Mouse (Mus musculus): Measurements from ENCODE around the gene Fbxl12.
"Not testable (repeated sequence)": the region's sequence is repeated elsewhere in the genome, so short reads cannot be mapped to it uniquely, and the experiment has no call there.

The Fbxl12 gene

GRCm38 (mm10) chr9:20644360-20645081, at the start of gene Fbxl12:
Fbxl12 (minus strand) TSS chr9:20644767.
- DNase-seq, result peak; percentile 63

DNA sequence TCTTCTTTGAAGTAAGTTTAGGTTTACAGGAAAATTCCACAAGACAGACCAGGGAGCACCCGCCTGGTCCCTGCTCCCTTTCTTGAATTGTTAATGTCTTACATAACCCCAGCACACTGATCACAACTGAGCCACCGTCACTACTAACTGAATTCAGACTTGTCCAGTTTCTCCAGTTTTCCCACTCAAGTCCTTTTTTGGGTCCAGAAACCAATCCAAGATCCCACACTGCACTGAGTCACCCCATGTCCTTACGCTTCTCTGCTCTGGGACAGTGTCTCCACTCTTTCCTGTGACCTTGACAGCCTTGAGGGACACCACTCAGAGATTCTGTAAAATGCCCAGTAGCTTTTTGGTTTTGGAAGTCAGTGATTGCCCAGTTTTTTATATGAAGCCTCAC, 48.3 kb upstream of the Fbxl12 start:
- DNase-seq, result no peak

- not testable (repeated sequence) for DNase-seq
Measured at GRCm38 (mm10) chr9:20690449-20690848, 45.9 kb upstream of the Fbxl12 start.

- no peak for DNase-seq
Measured at GRCm38 (mm10) chr9:20689913-20690312, 45.3 kb upstream of the Fbxl12 start.

DNA sequence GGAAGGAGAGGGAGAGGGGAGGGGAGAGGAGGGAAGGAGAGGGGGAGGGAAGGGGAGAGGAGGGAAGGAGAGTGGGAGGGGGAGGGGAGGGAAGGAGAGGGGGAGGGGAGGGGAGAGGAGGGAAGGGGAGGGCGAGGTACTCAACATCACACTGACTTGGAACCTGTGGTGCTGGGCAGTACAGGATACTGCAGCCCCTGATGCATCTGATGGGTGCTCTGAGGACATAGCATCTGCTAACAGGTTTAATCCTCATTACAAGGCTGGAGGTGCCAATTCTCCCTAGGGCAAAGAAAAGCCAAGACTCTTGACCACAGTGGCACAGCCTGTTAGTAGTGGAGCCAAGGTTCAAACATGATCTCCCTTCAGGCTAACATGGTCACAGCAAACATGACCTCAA, 44.8 kb upstream of the Fbxl12 start:
- no peak for DNase-seq

- DNase-seq, result no peak
Measured at GRCm38 (mm10) chr9:20685081-20685861, 40.7 kb upstream of the Fbxl12 start.

DNA sequence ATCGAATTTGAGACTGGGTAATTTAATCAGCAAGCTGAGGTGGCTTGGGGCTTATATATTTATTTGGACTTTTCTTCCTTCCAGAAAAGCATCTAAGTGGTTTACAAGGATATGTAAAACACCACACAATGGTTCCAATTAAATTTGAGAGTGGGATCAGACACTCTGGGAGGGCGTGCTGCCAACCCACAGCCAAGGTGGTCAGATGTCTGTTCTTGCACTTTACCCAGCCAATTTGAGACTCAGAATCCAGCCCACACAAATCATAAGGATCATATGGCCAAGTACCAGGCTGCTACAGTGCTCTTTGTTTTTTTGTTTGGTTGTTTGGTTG, 37.8 kb upstream of the Fbxl12 start:
- no peak for DNase-seq

DNA sequence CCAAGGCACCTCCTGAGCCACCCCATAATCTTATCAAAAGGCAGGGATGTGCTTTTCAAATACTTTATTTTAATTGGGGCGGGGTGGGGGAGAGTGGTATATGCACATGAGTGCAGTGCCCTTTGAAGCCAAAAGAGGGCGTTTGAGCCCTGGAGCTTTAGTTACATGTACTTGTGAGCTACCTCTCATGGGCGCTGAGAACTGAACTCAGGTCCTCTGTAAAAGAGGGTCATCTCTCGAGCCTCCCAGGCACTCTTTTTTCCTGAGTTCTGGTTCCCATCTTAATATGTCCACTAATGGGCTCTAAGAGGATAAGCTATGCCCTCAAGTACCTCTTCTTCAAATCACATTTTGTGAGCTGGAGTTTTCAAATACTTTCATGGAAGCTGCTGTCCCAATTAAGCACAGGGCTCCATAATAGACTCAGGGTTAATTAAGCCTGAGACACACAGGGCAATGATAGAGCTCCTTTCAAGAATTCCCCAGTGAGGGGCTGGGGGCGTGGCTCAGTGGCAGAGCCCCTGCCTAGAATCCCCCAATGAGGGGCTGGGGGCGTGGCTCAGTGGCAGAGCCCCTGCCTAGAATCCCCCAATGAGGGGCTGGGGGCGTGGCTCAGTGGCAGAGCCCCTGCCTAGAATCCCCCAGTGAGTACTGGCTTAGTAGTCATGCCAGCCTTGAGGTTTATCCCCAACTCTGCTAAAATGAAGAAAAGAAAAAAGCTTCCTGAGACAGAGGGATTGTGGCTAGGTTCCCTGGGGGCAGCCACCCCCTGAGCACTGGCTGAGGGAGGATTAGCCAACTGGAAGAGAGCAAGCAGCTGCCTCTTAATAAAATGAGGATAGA, 37.2 kb upstream of the Fbxl12 start:
- DNase-seq, result no peak

GRCm38 (mm10) chr9:20680378-20680958, 35.9 kb upstream of the Fbxl12 start:
- DNase-seq, result no peak

- DNase-seq, result no peak
Measured at GRCm38 (mm10) chr9:20677892-20678291, 33.3 kb upstream of the Fbxl12 start.

DNA sequence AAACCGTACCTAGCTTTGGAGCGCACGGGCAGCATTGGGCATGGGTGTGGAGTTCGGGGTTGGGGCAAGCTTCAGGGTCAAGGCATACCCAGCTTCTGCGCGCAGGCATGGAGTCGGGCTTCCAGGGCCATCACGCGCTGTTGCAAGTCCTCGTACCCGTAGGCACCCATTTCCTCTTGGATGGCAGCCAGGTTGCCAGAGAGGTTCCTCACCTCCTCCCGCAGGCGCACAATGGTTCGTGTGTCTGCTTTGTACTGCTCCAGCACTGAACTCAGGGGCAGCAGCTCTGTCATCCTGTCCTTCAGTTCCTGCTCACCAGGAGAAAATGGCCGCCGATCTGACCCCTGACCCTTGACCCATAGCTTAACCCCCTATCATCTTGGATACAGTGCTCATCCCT, 27.5 kb upstream of the Fbxl12 start:
- no peak for DNase-seq

GRCm38 (mm10) chr9:20668065-20668464, 23.5 kb upstream of the Fbxl12 start:
- no peak for DNase-seq

DNA sequence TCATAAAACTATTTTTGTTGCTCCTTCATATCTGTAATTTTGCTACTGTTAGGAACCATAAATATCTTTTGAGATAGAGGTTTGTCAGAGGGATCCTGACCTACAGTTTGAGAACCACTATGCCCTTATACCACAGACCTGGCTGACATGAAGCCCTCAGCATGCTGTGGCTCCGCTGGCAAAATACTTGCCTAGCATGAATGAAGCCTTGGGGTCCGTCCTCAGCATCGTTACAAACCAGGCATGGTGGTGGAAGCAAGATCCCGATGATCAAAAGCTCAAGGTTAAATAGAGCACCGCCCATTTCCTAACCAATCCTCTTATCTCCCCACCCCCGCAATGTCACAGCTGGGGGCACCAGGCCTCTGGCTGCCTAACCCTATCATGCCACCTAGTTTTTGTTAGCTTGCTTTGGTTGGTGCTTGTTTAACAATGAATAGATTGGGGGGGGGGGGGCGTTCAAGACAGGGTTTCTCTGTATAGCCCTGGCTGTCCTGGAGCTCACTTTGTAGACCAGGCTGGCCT, 22.0 kb upstream of the Fbxl12 start:
- no peak for DNase-seq

GRCm38 (mm10) chr9:20665925-20666324, 21.4 kb upstream of the Fbxl12 start:
- DNase-seq, result no peak

GRCm38 (mm10) chr9:20664982-20665637, 20.5 kb upstream of the Fbxl12 start:
- DNase-seq, result no peak

- DNase-seq, result no peak
Measured at GRCm38 (mm10) chr9:20664366-20664765, 19.8 kb upstream of the Fbxl12 start.

GRCm38 (mm10) chr9:20663956-20664355, 19.4 kb upstream of the Fbxl12 start:
- DNase-seq, result no peak

DNA sequence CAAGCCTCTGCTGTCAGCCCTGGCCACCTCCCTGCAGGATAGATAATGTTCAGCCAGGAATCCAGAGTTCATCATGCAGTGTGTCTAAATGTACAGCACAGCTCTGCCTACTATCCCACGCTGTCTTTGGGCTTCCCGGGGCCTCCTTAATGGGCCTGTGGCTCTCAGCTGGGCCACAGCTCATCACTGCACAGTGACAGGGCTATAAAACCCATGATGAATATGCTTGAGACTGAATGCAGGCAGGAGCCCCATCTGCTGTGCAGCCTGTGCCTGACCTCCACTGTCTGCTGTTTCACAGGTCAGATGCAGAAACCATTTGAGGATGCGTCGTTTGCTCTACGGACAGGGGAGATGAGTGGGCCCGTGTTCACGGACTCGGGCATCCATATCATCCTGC, 18.3 kb upstream of the Fbxl12 start:
- no peak for DNase-seq

- peak; percentile 44 for DNase-seq
Measured at GRCm38 (mm10) chr9:20662325-20662724, 17.8 kb upstream of the Fbxl12 start.

DNA sequence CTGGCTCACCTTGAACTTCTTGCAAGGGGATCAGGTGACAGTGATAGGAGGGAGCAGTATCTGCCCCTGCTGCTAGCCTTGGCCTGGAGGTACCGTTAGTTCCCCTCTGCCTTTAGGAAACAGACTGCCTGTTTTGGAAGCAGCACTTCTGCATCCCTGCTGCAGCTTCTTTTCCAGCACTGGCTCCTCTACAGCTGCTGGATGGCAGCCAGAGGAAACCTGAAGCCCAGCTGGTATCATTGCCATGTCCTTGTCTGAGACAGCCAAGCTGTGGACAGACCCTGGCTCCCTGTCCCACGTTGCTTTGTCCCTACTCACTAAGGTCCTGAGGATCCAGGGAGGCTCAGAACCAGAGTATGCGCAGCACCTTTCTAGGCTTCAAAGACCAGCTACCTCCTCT, 13.0 kb upstream of the Fbxl12 start:
- DNase-seq, result no peak

DNA sequence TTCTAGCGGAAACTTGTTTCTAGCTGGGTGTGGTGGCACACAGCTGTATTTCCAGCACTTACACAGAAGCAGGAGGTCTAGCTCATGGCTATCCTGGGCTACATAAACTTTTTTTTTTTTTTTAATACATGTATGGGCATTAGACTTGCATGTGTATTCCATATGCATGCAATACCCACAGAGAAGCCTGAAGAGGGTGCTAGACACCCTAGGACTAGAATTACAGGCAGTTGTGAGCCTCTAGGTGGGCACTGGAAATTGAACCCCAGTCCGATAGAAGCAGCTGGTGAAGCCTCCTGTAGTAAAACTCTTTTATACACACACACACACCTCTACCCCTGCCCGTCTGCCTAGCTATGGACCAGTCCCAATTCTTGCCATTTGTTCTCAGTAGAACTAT, 9.3 kb upstream of the Fbxl12 start:
- no peak for DNase-seq

- no peak for DNase-seq
Measured at GRCm38 (mm10) chr9:20652260-20652658, 7.7 kb upstream of the Fbxl12 start.
